Mouse (Mus musculus): Measurements from ENCODE around the gene Gamt. TPM values are rescaled to one million over a fixed set of nuclear protein-coding genes. Genes with fewer than 3 reads are reported as not detected.
"Not testable (repeated sequence)": the region's sequence is repeated elsewhere in the genome, so short reads cannot be mapped to it uniquely, and the experiment has no call there.

Gene Gamt
- polyA plus RNA-seq, 1 experiment from 2014 or later = 50.3 TPM

GRCm38 (mm10) chr10:80211547-80212103 is 49.2 kb downstream of the Gamt start:
- not testable (repeated sequence) for H3K27ac ChIP-seq (ENCODE audit: low read length)

GRCm38 (mm10) chr10:80208841-80209371 is 51.9 kb downstream of the Gamt start:
- no peak overlapping the region for H3K4me3 ChIP-seq (ENCODE audit: low read length)
- no peak overlapping the region for H3K27ac ChIP-seq (ENCODE audit: low read length)
- H3K36me3 ChIP-seq (ENCODE audit: control insufficient read depth, insufficient read depth) = no peaks in the 10 kb centered on the region
- H3K4me2 ChIP-seq (ENCODE audit: low read depth, low read length) = no peak overlapping the region
- peak overlapping the region; percentile 50; the same call in 1 of the 2 replicates for H3K9ac ChIP-seq (ENCODE audit: low read length)
- no peak for ATAC-seq (replicated peaks; ENCODE audit: extremely low read depth, insufficient read depth, low FRiP score)
- H3K4me1 ChIP-seq (ENCODE audit: control insufficient read depth, insufficient read depth, low read length) = 0 out of 2 replicates have a peak, but pooled peaks cover 2% of the 10 kb centered on the region
- WGBS = 29% methylated on average over 24 of the region's 24 CpGs
- no peaks in the 10 kb centered on the region for H3K9me3 ChIP-seq (replicated peaks; ENCODE audit: control insufficient read depth, low read length)
- H3K27me3 ChIP-seq (ENCODE audit: control insufficient read depth, insufficient read depth, low read length) = no peaks in the 10 kb centered on the region; the same call in 1 of the 2 replicates

More at GRCm38 (mm10) chr10:80211547-80212103, 49.2 kb downstream of the Gamt start:
- not testable (repeated sequence) for H3K9me3 ChIP-seq (replicated peaks; ENCODE audit: control insufficient read depth, low read length); H3K4me1 ChIP-seq (ENCODE audit: control insufficient read depth, insufficient read depth, low read length); H3K36me3 ChIP-seq (ENCODE audit: control insufficient read depth, insufficient read depth); ATAC-seq (replicated peaks; ENCODE audit: extremely low read depth, insufficient read depth, low FRiP score); H3K4me3 ChIP-seq (ENCODE audit: low read length); H3K27me3 ChIP-seq (ENCODE audit: control insufficient read depth, insufficient read depth, low read length); H3K9ac ChIP-seq (ENCODE audit: low read length); H3K4me2 ChIP-seq (ENCODE audit: low read depth, low read length)
- WGBS = 78% methylated on average over 7 of the region's 7 CpGs

GRCm38 (mm10) chr10:80208248-80208647 is 52.6 kb downstream of the Gamt start:
- 0 out of 2 replicates have a peak, but pooled peaks cover 2% of the 10 kb centered on the region for H3K4me1 ChIP-seq (ENCODE audit: control insufficient read depth, insufficient read depth, low read length)

More at GRCm38 (mm10) chr10:80208248-80208647, 52.6 kb downstream of the Gamt start:
- Histone ChIP-seq H3K27me3 (ENCODE audit: control insufficient read depth, insufficient read depth, low read length) (no peaks in the 10 kb centered on the region; the same call in 1 of the 2 replicates), H3K9me3 (replicated peaks; ENCODE audit: control insufficient read depth, low read length) (no peaks in the 10 kb centered on the region), H3K9ac (ENCODE audit: low read length) (no peak overlapping the region), H3K27ac (ENCODE audit: low read length) (no peak overlapping the region), H3K36me3 (ENCODE audit: control insufficient read depth, insufficient read depth) (no peaks in the 10 kb centered on the region), H3K4me2 (ENCODE audit: low read depth, low read length) (no peak overlapping the region), H3K4me3 (ENCODE audit: low read length) (no peak overlapping the region)
- no peak for ATAC-seq (replicated peaks; ENCODE audit: extremely low read depth, insufficient read depth, low FRiP score)
- WGBS = 76% methylated on average over 4 of the region's 4 CpGs

Small RNAs within 50 kb of the gene (microRNA-seq; reads per million reads assigned to microRNA genes)
- not detected for gene Mir6911

Other genes starting within 250 kb of the Gamt start
- gene Arhgap45, start 244.4 kb downstream of the Gamt start, polyA plus RNA-seq (2015; fragmentation: Nextera tagmentation; extraction: Ambion mirVana) = 10.9 and 17.7 TPM in 2 replicates
- 136 and 144 TPM in 2 replicates for gene Polr2e, start 221.2 kb downstream of the Gamt start, polyA plus RNA-seq (2015; fragmentation: Nextera tagmentation; extraction: Ambion mirVana)
- gene Gpx4, start 213.8 kb downstream of the Gamt start, polyA plus RNA-seq (2015; fragmentation: Nextera tagmentation; extraction: Ambion mirVana) = 668 and 748 TPM in 2 replicates
- gene Sbno2, start 155.4 kb downstream of the Gamt start, polyA plus RNA-seq (2015; fragmentation: Nextera tagmentation; extraction: Ambion mirVana) = 11.7 and 13.5 TPM in 2 replicates
- 13.8 and 15.3 TPM in 2 replicates for gene Stk11, start 145.2 kb downstream of the Gamt start, polyA plus RNA-seq (2015; fragmentation: Nextera tagmentation; extraction: Ambion mirVana)
- gene Atp5d, start 122.4 kb downstream of the Gamt start, polyA plus RNA-seq (2015; fragmentation: Nextera tagmentation; extraction: Ambion mirVana) = 1,107 and 1,132 TPM in 2 replicates
- gene Cbarp, start 120.2 kb downstream of the Gamt start, polyA plus RNA-seq (2015; fragmentation: Nextera tagmentation; extraction: Ambion mirVana) = 2.5 TPM in 2 replicates
- gene Midn, start 112.7 kb downstream of the Gamt start, polyA plus RNA-seq (2015; fragmentation: Nextera tagmentation; extraction: Ambion mirVana) = 10.3 and 13.0 TPM in 2 replicates
- 85.3 and 87.6 TPM in 2 replicates for gene Cirbp, start 95.0 kb downstream of the Gamt start, polyA plus RNA-seq (2015; fragmentation: Nextera tagmentation; extraction: Ambion mirVana)
- gene 1600002K03Rik, start 88.1 kb downstream of the Gamt start, polyA plus RNA-seq (2015; fragmentation: Nextera tagmentation; extraction: Ambion mirVana) = 9.7 and 10.7 TPM in 2 replicates
- gene Efna2, start 81.5 kb downstream of the Gamt start, polyA plus RNA-seq (2015; fragmentation: Nextera tagmentation; extraction: Ambion mirVana) = 6.0 and 6.8 TPM in 2 replicates
- gene Mum1, start 34.6 kb downstream of the Gamt start, polyA plus RNA-seq (2015; fragmentation: Nextera tagmentation; extraction: Ambion mirVana) = 31.9 and 40.1 TPM in 2 replicates
- 596 and 743 TPM in 2 replicates for gene Ndufs7, start 11.9 kb downstream of the Gamt start, polyA plus RNA-seq (2015; fragmentation: Nextera tagmentation; extraction: Ambion mirVana)
- 30.7 and 33.9 TPM in 2 replicates for gene Dazap1, start 474 bp upstream of the Gamt start, polyA plus RNA-seq (2015; fragmentation: Nextera tagmentation; extraction: Ambion mirVana)
- 536 and 549 TPM in 2 replicates for gene Rps15, start 31.4 kb upstream of the Gamt start, polyA plus RNA-seq (2015; fragmentation: Nextera tagmentation; extraction: Ambion mirVana)
- 1.5 TPM in 2 replicates for gene Apc2, start 35.0 kb upstream of the Gamt start, polyA plus RNA-seq (2015; fragmentation: Nextera tagmentation; extraction: Ambion mirVana)
- 33.5 and 35.8 TPM in 2 replicates for gene 2310011J03Rik, start 59.5 kb upstream of the Gamt start, polyA plus RNA-seq (2015; fragmentation: Nextera tagmentation; extraction: Ambion mirVana)
- 1.6 and 1.9 TPM in 2 replicates for gene Pcsk4, start 68.5 kb upstream of the Gamt start, polyA plus RNA-seq (2015; fragmentation: Nextera tagmentation; extraction: Ambion mirVana)
- 1.8 and 2.6 TPM in 2 replicates for gene Reep6, start 68.9 kb upstream of the Gamt start, polyA plus RNA-seq (2015; fragmentation: Nextera tagmentation; extraction: Ambion mirVana)
- gene Adamtsl5, start 87.4 kb upstream of the Gamt start, polyA plus RNA-seq (2015; fragmentation: Nextera tagmentation; extraction: Ambion mirVana) = 15.5 and 16.0 TPM in 2 replicates
- gene Plk5, start 95.4 kb upstream of the Gamt start, polyA plus RNA-seq (2015; fragmentation: Nextera tagmentation; extraction: Ambion mirVana) = 0.07 and 0.14 TPM in 2 replicates
- gene Mex3d, start 126.6 kb upstream of the Gamt start, polyA plus RNA-seq (2015; fragmentation: Nextera tagmentation; extraction: Ambion mirVana) = 2.8 TPM in 2 replicates
- gene Mbd3, start 138.5 kb upstream of the Gamt start, polyA plus RNA-seq (2015; fragmentation: Nextera tagmentation; extraction: Ambion mirVana) = 136 and 155 TPM in 2 replicates
- 1,492 and 1,877 TPM in 2 replicates for gene Uqcr11, start 145.8 kb upstream of the Gamt start, polyA plus RNA-seq (2015; fragmentation: Nextera tagmentation; extraction: Ambion mirVana)
- gene Tcf3, start 172.6 kb upstream of the Gamt start, polyA plus RNA-seq (2015; fragmentation: Nextera tagmentation; extraction: Ambion mirVana) = 41.9 and 47.0 TPM in 2 replicates
- gene Onecut3, start 233.8 kb upstream of the Gamt start, polyA plus RNA-seq (2015; fragmentation: Nextera tagmentation; extraction: Ambion mirVana) = not detected in 2 replicates